Mouse (Mus musculus) forebrain, embryonic 15.5 days (tissue): Measurements from ENCODE around the gene Tmem120a. TPM values are rescaled to one million over a fixed set of nuclear protein-coding genes. Genes with fewer than 3 reads are reported as not detected.

Experiments
- ATAC-seq: fragments of 200-750 bp; cut with Nextera tagmentation; replicated peaks from 2 replicates; pipeline ENCODE4 v1.8.0; 2017; ENCODE audit warnings: mild to moderate bottlenecking, moderate TSS enrichment, moderate library complexity
- H3K27ac ChIP-seq: fragments of 300-500 bp; sonication (generic); replicated peaks from 2 replicates; pipeline ENCODE4 v1.5.1; 2015; ENCODE audit warnings: mild to moderate bottlenecking, inconsistent platforms
- H3K27me3 ChIP-seq: fragments of 300-500 bp; sonication (generic); 2 replicates; pipeline ENCODE4 v1.6.1; 2015; ENCODE audit warnings: inconsistent platforms
- H3K36me3 ChIP-seq: fragments of 300-500 bp; sonication (generic); 2 replicates; pipeline ENCODE4 v1.6.1; 2015; ENCODE audit warnings: mild to moderate bottlenecking, inconsistent platforms
- H3K4me1 ChIP-seq: fragments of 300-500 bp; sonication (generic); 2 replicates; pipeline ENCODE4 v1.6.1; 2015; ENCODE audit warnings: inconsistent platforms
- H3K4me2 ChIP-seq: fragments of 300-500 bp; sonication (generic); replicated peaks from 2 replicates; pipeline ENCODE4 v1.6.1; 2015; ENCODE audit warnings: mild to moderate bottlenecking, inconsistent platforms
- H3K4me3 ChIP-seq: fragments of 300-500 bp; sonication (generic); 2 replicates; pipeline ENCODE4 v1.5.1; 2015; ENCODE audit warnings: mild to moderate bottlenecking, inconsistent platforms
- H3K9ac ChIP-seq: fragments of 300-500 bp; sonication (generic); replicated peaks from 2 replicates; pipeline ENCODE4 v1.6.1; 2015; ENCODE audit warnings: mild to moderate bottlenecking, inconsistent platforms
- H3K9me3 ChIP-seq: fragments of 300-500 bp; sonication (generic); 2 replicates; pipeline ENCODE4 v1.6.1; 2016; ENCODE audit warnings: inconsistent platforms
- WGBS: fragments of 180-500 bp; shearing (Covaris S2); methylation state at CpG from one replicate; pipeline ENCODE4 v1.1.7; 2015; ENCODE audit warnings: mixed read lengths; 5-methylcytosine and 5-hydroxymethylcytosine counted together
- polyA plus RNA-seq: library from polyadenylated mRNA; unstranded; fragments of >200 nt; fragmentation: Nextera tagmentation; extraction: Ambion mirVana; gene quantifications from 2 replicates; pipeline ENCODE4 v1.2.1, GENCODE M21; 2015

Gene Tmem120a
- polyA plus RNA-seq, 1 experiment from 2014 or later, result 80.7 TPM

- ATAC-seq, result no peak
- Histone ChIP-seq H3K4me1 (peaks cover 27% of the 10 kb centered on the region), H3K4me3 (no peak overlapping the region), H3K9me3 (no peaks in the 10 kb centered on the region), H3K4me2 (no peak overlapping the region), H3K27me3 (no peaks in the 10 kb centered on the region), H3K9ac (no peak overlapping the region), H3K27ac (no peak overlapping the region), H3K36me3 (peaks cover 19% of the 10 kb centered on the region; the same call in 1 of the 2 replicates)
- WGBS, result 85% methylated on average over 10 of the region's 10 CpGs
Measured at GRCm38 (mm10) chr5:135719586-135720120, 24.6 kb downstream of the Tmem120a start.

- no peak for ATAC-seq
- 0 out of 2 replicates have a peak, but pooled peaks cover 4% of the 10 kb centered on the region for H3K4me1 ChIP-seq
- H3K27ac ChIP-seq, result no peak overlapping the region
- WGBS, result 62% methylated on average over 10 of the region's 10 CpGs
- H3K9ac ChIP-seq, result no peak overlapping the region
- H3K27me3 ChIP-seq, result no peaks in the 10 kb centered on the region
- no peaks in the 10 kb centered on the region for H3K9me3 ChIP-seq
- H3K4me2 ChIP-seq, result no peak overlapping the region
- peaks cover 19% of the 10 kb centered on the region; the same call in 1 of the 2 replicates for H3K36me3 ChIP-seq
- no peak overlapping the region for H3K4me3 ChIP-seq
Measured at GRCm38 (mm10) chr5:135715624-135716023, 28.6 kb downstream of the Tmem120a start.

GRCm38 (mm10) chr5:135713441-135714218, 30.6 kb downstream of the Tmem120a start:
- Histone ChIP-seq H3K4me2 (no peak overlapping the region), H3K9me3 (no peaks in the 10 kb centered on the region), H3K9ac (no peak overlapping the region), H3K4me3 (no peak overlapping the region), H3K36me3 (peaks cover 19% of the 10 kb centered on the region; the same call in 1 of the 2 replicates), H3K27me3 (no peaks in the 10 kb centered on the region), H3K4me1 (no peaks in the 10 kb centered on the region), H3K27ac (no peak overlapping the region)
- no peak for ATAC-seq
- WGBS, result 86% methylated on average over 16 of the region's 16 CpGs

- Histone ChIP-seq H3K27ac (no peak overlapping the region), H3K9me3 (no peaks in the 10 kb centered on the region), H3K27me3 (no peaks in the 10 kb centered on the region), H3K4me1 (no peaks in the 10 kb centered on the region), H3K9ac (no peak overlapping the region), H3K4me3 (no peak overlapping the region), H3K36me3 (peaks cover 14% of the 10 kb centered on the region; the same call in 1 of the 2 replicates), H3K4me2 (no peak overlapping the region)
- WGBS, result 86% methylated on average over 4 of the region's 4 CpGs
- ATAC-seq, result no peak
Measured at GRCm38 (mm10) chr5:135712803-135713202, 31.4 kb downstream of the Tmem120a start.

GRCm38 (mm10) chr5:135711582-135712355, 32.5 kb downstream of the Tmem120a start:
- Histone ChIP-seq H3K36me3 (peaks cover 15% of the 10 kb centered on the region), H3K27me3 (no peaks in the 10 kb centered on the region), H3K9ac (no peak overlapping the region), H3K4me2 (no peak overlapping the region), H3K27ac (no peak overlapping the region), H3K9me3 (no peaks in the 10 kb centered on the region), H3K4me1 (no peaks in the 10 kb centered on the region), H3K4me3 (no peak overlapping the region)
- WGBS, result 94% methylated on average over 13 of the region's 13 CpGs
- no peak for ATAC-seq

- H3K4me1 ChIP-seq, result no peaks in the 10 kb centered on the region
- ATAC-seq, result no peak
- no peak overlapping the region for H3K9ac ChIP-seq
- H3K27ac ChIP-seq, result no peak overlapping the region
- H3K4me2 ChIP-seq, result no peak overlapping the region
- H3K27me3 ChIP-seq, result no peaks in the 10 kb centered on the region
- peaks cover 7% of the 10 kb centered on the region; the same call in 1 of the 2 replicates for H3K36me3 ChIP-seq
- no peaks in the 10 kb centered on the region for H3K9me3 ChIP-seq
- H3K4me3 ChIP-seq, result no peak overlapping the region
- WGBS, result 87% methylated on average over 7 of the region's 7 CpGs
Measured at GRCm38 (mm10) chr5:135710599-135711214, 33.5 kb downstream of the Tmem120a start.

- Histone ChIP-seq H3K9me3 (no peaks in the 10 kb centered on the region), H3K9ac (no peak overlapping the region), H3K36me3 (peaks cover 7% of the 10 kb centered on the region; the same call in 1 of the 2 replicates), H3K4me1 (no peaks in the 10 kb centered on the region), H3K27me3 (no peaks in the 10 kb centered on the region), H3K4me3 (no peak overlapping the region), H3K27ac (no peak overlapping the region), H3K4me2 (no peak overlapping the region)
- 98% methylated on average over 5 of the region's 5 CpGs for WGBS
- no peak for ATAC-seq
Measured at GRCm38 (mm10) chr5:135709716-135710115, 34.5 kb downstream of the Tmem120a start.

- Histone ChIP-seq H3K4me3 (no peak overlapping the region), H3K4me1 (no peaks in the 10 kb centered on the region), H3K36me3 (peaks cover 7% of the 10 kb centered on the region; the same call in 1 of the 2 replicates), H3K27ac (no peak overlapping the region), H3K27me3 (no peaks in the 10 kb centered on the region), H3K9ac (no peak overlapping the region), H3K4me2 (no peak overlapping the region), H3K9me3 (no peaks in the 10 kb centered on the region)
- 61% methylated on average over 1 of the region's 1 CpGs for WGBS
- no peak for ATAC-seq
Measured at GRCm38 (mm10) chr5:135707855-135708254, 36.4 kb downstream of the Tmem120a start.

GRCm38 (mm10) chr5:135707039-135707438, 37.2 kb downstream of the Tmem120a start:
- WGBS, result 93% methylated on average over 13 of the region's 13 CpGs
- Histone ChIP-seq H3K9me3 (no peaks in the 10 kb centered on the region), H3K27me3 (no peaks in the 10 kb centered on the region), H3K4me3 (no peak overlapping the region), H3K9ac (no peak overlapping the region), H3K27ac (no peak overlapping the region), H3K4me1 (no peaks in the 10 kb centered on the region), H3K36me3 (peaks cover 7% of the 10 kb centered on the region; the same call in 1 of the 2 replicates), H3K4me2 (no peak overlapping the region)
- ATAC-seq, result no peak

- 96% methylated on average over 4 of the region's 4 CpGs for WGBS
- Histone ChIP-seq H3K9me3 (no peaks in the 10 kb centered on the region), H3K9ac (no peak overlapping the region), H3K4me1 (no peaks in the 10 kb centered on the region), H3K4me2 (no peak overlapping the region), H3K36me3 (peaks cover 7% of the 10 kb centered on the region; the same call in 1 of the 2 replicates), H3K27me3 (no peaks in the 10 kb centered on the region), H3K4me3 (no peak overlapping the region), H3K27ac (no peak overlapping the region)
- ATAC-seq, result no peak
Measured at GRCm38 (mm10) chr5:135705383-135705782, 38.9 kb downstream of the Tmem120a start.

- Histone ChIP-seq H3K27ac (no peak overlapping the region), H3K9me3 (no peaks in the 10 kb centered on the region), H3K4me3 (no peak overlapping the region), H3K4me2 (no peak overlapping the region), H3K36me3 (peaks cover 7% of the 10 kb centered on the region; the same call in 1 of the 2 replicates), H3K9ac (no peak overlapping the region), H3K27me3 (no peaks in the 10 kb centered on the region), H3K4me1 (no peaks in the 10 kb centered on the region)
- WGBS, result 95% methylated on average over 7 of the region's 7 CpGs
- no peak for ATAC-seq
Measured at GRCm38 (mm10) chr5:135703431-135703830, 40.8 kb downstream of the Tmem120a start.
